Mouse (Mus musculus) cerebellum, adult 2 months (tissue): ENCODE measurements around the gene Cldn10. TPM values are rescaled to one million over a fixed set of nuclear protein-coding genes. Genes with fewer than 3 reads are reported as not detected.

ENCODE experiments used
- DNase-seq, 2 experiments: peaks; one replicate each; pipeline ENCODE4 v3.0.0; 2021
- H3K27ac ChIP-seq: fragments of 200-500 bp; 2 replicates; pipeline ENCODE4 v1.5.1; 2012; ENCODE audit warnings: low read length, control low read depth, inconsistent platforms; ENCODE audit not compliant: insufficient read depth
- H3K27me3 ChIP-seq: fragments of 200-500 bp; 2 replicates; pipeline ENCODE4 v1.6.1; 2012; ENCODE audit warnings: inconsistent platforms, mild to moderate bottlenecking, low read length, moderate library complexity; ENCODE audit not compliant: control insufficient read depth, insufficient read depth
- H3K4me1 ChIP-seq: fragments of 200-500 bp; 2 replicates; pipeline ENCODE4 v1.6.1; 2011; ENCODE audit warnings: low read length; ENCODE audit not compliant: control insufficient read depth, insufficient read depth
- H3K4me3 ChIP-seq: fragments of 200-500 bp; replicated peaks from 2 replicates; pipeline ENCODE3; 2011; ENCODE audit warnings: mild to moderate bottlenecking, low read depth, low read length, control low read depth; ENCODE audit not compliant: insufficient read depth
- CTCF ChIP-seq: fragments of 200-500 bp; IDR thresholded peaks from 2 replicates; pipeline ENCODE4 v1.5.1; 2011; ENCODE audit warnings: low read depth, mild to moderate bottlenecking, control low read depth, low read length, moderate library complexity, borderline replicate concordance; ENCODE audit not compliant: insufficient read depth
- POLR2A ChIP-seq: fragments of 200-500 bp; IDR thresholded peaks from 2 replicates; pipeline ENCODE4 v1.6.1; 2011; ENCODE audit warnings: low read length, control low read depth, borderline replicate concordance; ENCODE audit not compliant: insufficient read depth
- WGBS: fragments of 180-500 bp; shearing (Covaris S2); methylation state at CpG from one replicate; pipeline ENCODE4 v1.1.7; 2018; 5-methylcytosine and 5-hydroxymethylcytosine counted together
- polyA plus RNA-seq: library from polyadenylated mRNA; depleted of rRNA; stranded (reverse); fragments of >200 nt; gene quantifications from 2 replicates; pipeline ENCODE4 v1.2.3, GENCODE M21; 2012

Gene Cldn10
- polyA plus RNA-seq, 1 experiment, result 24.5 TPM

- no peak overlapping the region for H3K4me3 ChIP-seq
- WGBS, result 90% methylated on average over 7 of the region's 7 CpGs
- no peak for TF ChIP-seq CTCF
- no peak for TF ChIP-seq POLR2A
- no peak for DNase-seq
- H3K27me3 ChIP-seq, result no peaks in the 10 kb centered on the region
- no peaks in the 10 kb centered on the region for H3K4me1 ChIP-seq
- no peak overlapping the region for H3K27ac ChIP-seq
These were observed 60.5 kb downstream of the Cldn10 start for GRCm38 (mm10) chr14:118848171-118848570.

- no peak for TF ChIP-seq POLR2A
- TF ChIP-seq CTCF, result no peak
- 86% methylated on average over 11 of the region's 11 CpGs for WGBS
- H3K27me3 ChIP-seq, result no peaks in the 10 kb centered on the region; the same call in 1 of the 2 replicates
- DNase-seq, result no peak
- H3K4me3 ChIP-seq, result no peak overlapping the region
- no peak overlapping the region for H3K27ac ChIP-seq
- H3K4me1 ChIP-seq, result 0 out of 2 replicates have a peak, but pooled peaks cover 2% of the 10 kb centered on the region
These were observed 62.4 kb downstream of the Cldn10 start for GRCm38 (mm10) chr14:118850011-118850695.

- TF ChIP-seq CTCF (no peak), POLR2A (no peak)
- DNase-seq, result no peak
- H3K27me3 ChIP-seq, result no peaks in the 10 kb centered on the region; the same call in 1 of the 2 replicates
- 73% methylated on average over 4 of the region's 4 CpGs for WGBS
- 0 out of 2 replicates have a peak, but pooled peaks cover 2% of the 10 kb centered on the region for H3K4me1 ChIP-seq
- no peak overlapping the region for H3K27ac ChIP-seq
- H3K4me3 ChIP-seq, result no peak overlapping the region
These were observed 63.0 kb downstream of the Cldn10 start for GRCm38 (mm10) chr14:118850696-118851035.

GRCm38 (mm10) chr14:118851496-118852107 is 63.9 kb downstream of the Cldn10 start:
- WGBS, result 81% methylated on average over 6 of the region's 6 CpGs
- no peak overlapping the region for H3K27ac ChIP-seq
- H3K4me3 ChIP-seq, result no peak overlapping the region
- no peak for DNase-seq
- H3K4me1 ChIP-seq, result 0 out of 2 replicates have a peak, but pooled peaks cover 2% of the 10 kb centered on the region
- TF ChIP-seq POLR2A, result no peak
- TF ChIP-seq CTCF, result no peak
- no peaks in the 10 kb centered on the region; the same call in 1 of the 2 replicates for H3K27me3 ChIP-seq

GRCm38 (mm10) chr14:118854371-118855114 is 66.8 kb downstream of the Cldn10 start:
- H3K4me3 ChIP-seq, result peak overlapping the region; percentile 44
- WGBS, result 4% methylated on average over 48 of the region's 48 CpGs
- H3K27ac ChIP-seq, result no peak overlapping the region
- TF ChIP-seq CTCF, result no peak
- 0 out of 2 replicates have a peak, but pooled peaks cover 2% of the 10 kb centered on the region for H3K4me1 ChIP-seq
- peak; percentile 9 to 23 for DNase-seq
- no peaks in the 10 kb centered on the region; the same call in 1 of the 2 replicates for H3K27me3 ChIP-seq

- peak overlapping the region; percentile 44 for H3K4me3 ChIP-seq
- WGBS, result 1% methylated on average over 28 of the region's 28 CpGs
These were observed 67.6 kb downstream of the Cldn10 start for GRCm38 (mm10) chr14:118855141-118855800.

GRCm38 (mm10) chr14:118856563-118856962 is 68.9 kb downstream of the Cldn10 start:
- WGBS, result 76% methylated on average over 6 of the region's 6 CpGs
- TF ChIP-seq CTCF (no peak), POLR2A (no peak)
- Histone ChIP-seq H3K27ac (no peak overlapping the region), H3K4me1 (0 out of 2 replicates have a peak, but pooled peaks cover 2% of the 10 kb centered on the region), H3K27me3 (no peaks in the 10 kb centered on the region; the same call in 1 of the 2 replicates), H3K4me3 (no peak overlapping the region)
- no peak for DNase-seq

More at GRCm38 (mm10) chr14:118855141-118855800, 67.6 kb downstream of the Cldn10 start:
- no peak for DNase-seq
- H3K4me1 ChIP-seq, result 0 out of 2 replicates have a peak, but pooled peaks cover 2% of the 10 kb centered on the region
- H3K27me3 ChIP-seq, result no peaks in the 10 kb centered on the region; the same call in 1 of the 2 replicates
- H3K27ac ChIP-seq, result no peak overlapping the region
- no peak for TF ChIP-seq CTCF
- no peak for TF ChIP-seq POLR2A
